Mouse (Mus musculus): ENCODE results near the gene Fam122b.

- TF ChIP-seq POLR2A (IDR thresholded peaks at IDR 0.05; ENCODE audit: borderline replicate concordance, insufficient read depth, low read length) (no peak), CTCF (IDR thresholded peaks at IDR 0.05; ENCODE audit: borderline replicate concordance, insufficient read depth, low read depth, low read length) (no peak)
These were observed 3.5 kb upstream of the Fam122b start, which contains the start of gene Fam122c for GRCm38 (mm10) chrX:53273124-53273523.

All from cerebellum, adult 2 months (tissue).